Mouse (Mus musculus) neural tube, embryonic 10.5 days (tissue): ENCODE measurements around the gene Vti1a.

Experiments
- DNase-seq: peaks from one replicate; pipeline ENCODE4 v3.0.0-alpha.2; 2017; ENCODE audit warnings: low spot score; ENCODE audit errors: extremely low spot score

The Vti1a gene

GRCm38 (mm10) chr19:55513941-55514340 lies 197.8 kb downstream of the Vti1a start:
- no peak for DNase-seq

DNA sequence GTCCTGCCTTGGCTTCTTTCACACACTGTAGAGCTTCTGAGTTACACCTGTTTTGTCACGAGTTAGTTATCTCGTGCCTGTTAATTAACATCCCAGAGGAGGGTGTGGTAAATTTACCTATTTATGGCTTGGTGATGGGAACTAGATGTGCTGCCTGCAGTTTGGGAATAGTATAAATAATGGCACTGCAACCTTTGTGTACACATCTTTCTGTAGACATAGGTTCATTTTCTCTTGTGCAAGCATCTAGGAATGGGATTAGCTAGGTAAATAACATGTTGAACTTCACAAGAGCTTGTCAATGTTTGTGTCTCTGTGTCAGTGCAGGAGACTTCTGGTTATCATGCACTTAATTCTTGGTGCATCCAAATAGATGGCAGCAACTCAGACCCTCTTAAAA lies 204.1 kb downstream of the Vti1a start:
- no peak for DNase-seq

- DNase-seq = no peak
These were observed 207.2 kb downstream of the Vti1a start for GRCm38 (mm10) chr19:55523340-55523739.

GRCm38 (mm10) chr19:55524385-55524784 lies 208.3 kb downstream of the Vti1a start:
- DNase-seq = no peak

DNA sequence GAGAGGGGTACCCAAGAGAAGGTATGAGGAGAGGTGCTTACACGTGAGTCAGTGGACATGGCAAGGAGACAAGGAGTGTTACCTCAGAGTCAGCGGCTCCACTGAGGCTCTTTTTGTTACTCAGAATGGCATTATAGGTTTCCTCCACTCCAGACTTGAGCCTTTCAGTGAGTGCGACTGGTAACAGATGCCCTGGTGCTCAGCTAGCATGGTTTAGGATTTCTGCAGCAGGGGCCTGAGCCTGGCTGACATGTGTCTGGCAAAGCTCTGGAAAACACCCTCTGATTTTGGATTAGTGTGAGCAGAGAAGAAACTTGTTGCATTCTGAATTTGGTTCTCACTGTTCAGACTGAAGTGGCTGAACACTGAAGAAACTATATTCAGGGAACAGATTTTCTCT lies 209.0 kb downstream of the Vti1a start:
- DNase-seq = no peak

- DNase-seq = no peak
These were observed 210.7 kb downstream of the Vti1a start for GRCm38 (mm10) chr19:55526717-55527235.

- no peak for DNase-seq
These were observed 213.9 kb downstream of the Vti1a start for GRCm38 (mm10) chr19:55530041-55530440.

GRCm38 (mm10) chr19:55532681-55533080 lies 216.6 kb downstream of the Vti1a start:
- DNase-seq = no peak

DNA sequence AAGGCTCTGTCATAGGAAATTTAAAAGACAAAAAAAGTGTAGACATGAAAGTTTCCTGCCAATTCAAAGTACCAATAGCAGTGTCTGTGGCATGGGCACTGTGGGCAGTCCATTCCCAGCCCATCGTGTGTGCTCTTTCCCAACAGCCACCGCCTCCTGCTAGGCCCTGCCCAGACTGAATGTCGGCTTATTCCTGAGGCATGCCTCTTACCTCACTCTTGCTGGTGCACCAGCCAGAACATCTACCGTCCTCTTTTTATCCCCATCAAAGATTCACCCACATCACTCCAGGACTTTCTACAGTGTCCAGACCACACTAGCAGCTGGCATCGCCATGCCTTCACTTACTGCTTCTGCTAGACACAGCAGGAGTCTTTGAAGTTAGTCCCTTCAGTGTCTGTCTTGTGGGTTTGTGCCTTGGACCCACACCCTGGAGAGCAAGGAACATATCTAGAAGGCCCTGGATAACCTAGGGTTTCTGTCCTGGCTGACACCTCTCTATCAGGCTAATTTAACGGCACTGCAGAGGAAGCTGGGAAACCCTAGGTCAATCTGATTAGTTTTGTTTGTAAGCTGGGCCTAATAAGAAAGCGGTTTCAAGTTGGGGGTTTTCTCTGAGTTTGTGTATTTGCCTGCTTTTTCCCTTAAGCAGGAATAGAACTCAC lies 220.3 kb downstream of the Vti1a start:
- no peak for DNase-seq

- peak; percentile 47 for DNase-seq
These were observed 221.6 kb downstream of the Vti1a start for GRCm38 (mm10) chr19:55537691-55538090.

- DNase-seq = no peak
These were observed 225.5 kb downstream of the Vti1a start for GRCm38 (mm10) chr19:55541641-55542040.

DNA sequence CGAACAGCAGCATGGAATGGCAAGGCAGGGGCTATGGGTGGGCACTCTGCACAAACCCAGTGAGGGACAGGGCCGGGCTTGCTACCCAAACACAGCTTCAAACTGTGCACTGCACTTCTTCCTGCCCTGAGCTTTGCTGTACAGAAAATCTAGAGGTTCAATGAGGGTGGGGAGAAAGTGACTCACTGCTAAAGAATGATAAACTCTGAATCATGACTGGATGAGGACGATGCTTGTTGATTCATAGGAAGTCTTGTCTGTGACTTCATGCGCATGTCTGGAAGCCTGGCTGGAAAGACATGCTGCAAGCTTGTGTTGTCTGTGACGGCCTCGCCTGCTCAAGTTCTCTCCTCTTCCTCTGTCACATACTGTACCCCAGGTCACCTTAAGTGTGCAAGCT lies 226.4 kb downstream of the Vti1a start:
- DNase-seq = no peak

DNA sequence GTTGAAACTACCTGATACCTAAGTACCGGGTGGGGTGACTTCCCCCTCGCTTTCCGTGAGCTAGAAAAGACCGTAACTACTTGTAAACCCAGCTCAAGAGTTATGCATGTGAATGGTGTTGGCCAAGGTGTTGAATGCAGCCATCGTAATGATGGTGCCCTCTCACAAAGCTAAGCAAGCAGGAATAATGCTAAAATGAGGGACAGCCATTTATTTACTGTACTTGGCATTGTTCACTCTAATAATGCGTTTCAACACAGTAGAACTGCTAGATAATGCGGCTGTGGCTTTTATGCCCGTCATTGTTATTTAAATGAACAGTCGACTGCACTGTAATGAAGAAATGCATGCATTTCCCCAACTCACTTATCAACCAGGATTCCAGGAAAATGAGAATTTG lies 227.1 kb downstream of the Vti1a start:
- DNase-seq = no peak

- no peak for DNase-seq
These were observed 228.4 kb downstream of the Vti1a start for GRCm38 (mm10) chr19:55544498-55544897.

- peak; percentile 75 for DNase-seq
These were observed 229.4 kb downstream of the Vti1a start for GRCm38 (mm10) chr19:55545529-55545928.

DNA sequence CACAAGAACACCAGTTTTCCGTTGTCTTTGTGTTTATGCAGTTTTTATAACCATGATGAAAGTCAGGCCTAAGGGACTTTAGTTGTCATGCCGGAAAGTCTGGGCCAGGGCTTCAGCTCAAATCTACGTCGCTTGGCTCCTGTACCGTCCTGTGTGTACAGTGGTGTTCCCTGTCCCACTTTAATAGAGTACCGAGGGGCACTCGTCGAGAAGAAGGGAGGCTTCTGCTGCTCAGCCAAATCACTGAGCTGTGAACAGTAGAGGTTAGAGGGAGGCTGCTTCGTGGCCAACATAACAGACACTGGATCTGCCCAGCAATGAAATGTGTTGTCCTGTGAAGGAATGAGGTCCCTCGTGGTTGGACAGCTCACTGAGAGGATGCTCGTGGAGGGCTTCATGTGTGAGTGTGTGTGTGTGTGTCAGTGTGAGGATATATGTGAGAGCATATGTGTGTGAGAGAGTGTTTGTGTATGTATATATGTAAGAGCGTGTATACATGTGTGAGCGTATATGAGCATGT lies 230.0 kb downstream of the Vti1a start:
- DNase-seq = no peak

GRCm38 (mm10) chr19:55548206-55548605 lies 232.1 kb downstream of the Vti1a start:
- no peak for DNase-seq

GRCm38 (mm10) chr19:55548656-55549055 lies 232.6 kb downstream of the Vti1a start:
- DNase-seq = no peak

GRCm38 (mm10) chr19:55550176-55550575 lies 234.1 kb downstream of the Vti1a start:
- DNase-seq = no peak

DNA sequence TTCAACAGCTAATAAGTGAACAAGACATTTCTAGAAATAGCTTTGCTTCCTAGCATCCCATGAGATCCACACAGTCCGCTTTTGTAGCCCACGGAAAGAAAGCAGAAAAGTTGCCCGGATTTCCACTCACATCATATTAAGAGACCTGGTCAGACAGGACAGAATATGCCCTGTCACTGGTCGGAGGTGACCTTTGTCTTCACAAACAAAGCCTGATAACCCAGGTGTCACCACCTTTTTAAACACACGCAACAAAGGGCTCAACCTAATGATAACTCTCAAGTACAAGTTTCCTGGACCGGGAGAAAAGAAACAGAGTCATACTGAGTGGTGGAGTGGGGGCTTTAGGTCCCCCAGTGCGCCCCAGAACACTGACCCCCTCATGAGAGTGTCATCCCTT lies 236.2 kb downstream of the Vti1a start:
- no peak for DNase-seq

- DNase-seq = no peak
These were observed 236.8 kb downstream of the Vti1a start for GRCm38 (mm10) chr19:55552861-55553260.

GRCm38 (mm10) chr19:55554295-55554694 lies 238.2 kb downstream of the Vti1a start:
- DNase-seq = no peak

- no peak for DNase-seq
These were observed 238.6 kb downstream of the Vti1a start for GRCm38 (mm10) chr19:55554703-55555102.
